Mouse (Mus musculus): ENCODE results near the gene Slc5a5. TPM values are rescaled to one million over a fixed set of nuclear protein-coding genes. Genes with fewer than 3 reads are reported as not detected.

Gene Slc5a5
- polyA plus RNA-seq, 1 experiment = 1.5 TPM

- H3K4me1 ChIP-seq (ENCODE audit: control insufficient read depth, insufficient read depth, low read length) = peaks cover 17% of the 10 kb centered on the region
- H3K27ac ChIP-seq (ENCODE audit: control insufficient read depth, insufficient read depth, low read depth, low read length) = peak within 1 kb of the TSS; percentile 97
- H3K36me3 ChIP-seq (ENCODE audit: control insufficient read depth, insufficient read depth, low read length) = no peaks in the 10 kb centered on the region
- no peaks in the 10 kb centered on the region for H3K27me3 ChIP-seq (ENCODE audit: control insufficient read depth, insufficient read depth, low read length)
- TF ChIP-seq CTCF (IDR thresholded peaks at IDR 0.05; ENCODE audit: control insufficient read depth, insufficient read depth, insufficient replicate concordance, low read depth, low read length) (no peak), POLR2A (IDR thresholded peaks at IDR 0.05; ENCODE audit: control insufficient read depth, low read depth, low read length) (peak; percentile 98)
- H3K4me3 ChIP-seq (ENCODE audit: control insufficient read depth, low read depth, low read length) = peak within 1 kb of the TSS; percentile 96
Observed at GRCm38 (mm10) chr8:70839408-70840351, 52.9 kb downstream of the Slc5a5 start, which contains the start of gene Arrdc2. Gene Arrdc2, minus strand, starts transcription at chr8:70839720.

GRCm38 (mm10) chr8:70838654-70839407 is 53.7 kb downstream of the Slc5a5 start:
- no peak for TF ChIP-seq CTCF (IDR thresholded peaks at IDR 0.05; ENCODE audit: control insufficient read depth, insufficient read depth, insufficient replicate concordance, low read depth, low read length)
- TF ChIP-seq POLR2A (IDR thresholded peaks at IDR 0.05; ENCODE audit: control insufficient read depth, low read depth, low read length) = no peak
- Histone ChIP-seq H3K36me3 (ENCODE audit: control insufficient read depth, insufficient read depth, low read length) (no peaks in the 10 kb centered on the region), H3K4me3 (ENCODE audit: control insufficient read depth, low read depth, low read length) (peak overlapping the region; percentile 96), H3K4me1 (ENCODE audit: control insufficient read depth, insufficient read depth, low read length) (peaks cover 17% of the 10 kb centered on the region), H3K27ac (ENCODE audit: control insufficient read depth, insufficient read depth, low read depth, low read length) (peak overlapping the region; percentile 97), H3K27me3 (ENCODE audit: control insufficient read depth, insufficient read depth, low read length) (no peaks in the 10 kb centered on the region)

GRCm38 (mm10) chr8:70836666-70837065 is 55.9 kb downstream of the Slc5a5 start:
- peaks cover 17% of the 10 kb centered on the region for H3K4me1 ChIP-seq (ENCODE audit: control insufficient read depth, insufficient read depth, low read length)
- no peak for TF ChIP-seq CTCF (IDR thresholded peaks at IDR 0.05; ENCODE audit: control insufficient read depth, insufficient read depth, insufficient replicate concordance, low read depth, low read length)
- TF ChIP-seq POLR2A (IDR thresholded peaks at IDR 0.05; ENCODE audit: control insufficient read depth, low read depth, low read length) = no peak
- H3K36me3 ChIP-seq (ENCODE audit: control insufficient read depth, insufficient read depth, low read length) = no peaks in the 10 kb centered on the region
- H3K27ac ChIP-seq (ENCODE audit: control insufficient read depth, insufficient read depth, low read depth, low read length) = no peak overlapping the region
- H3K4me3 ChIP-seq (ENCODE audit: control insufficient read depth, low read depth, low read length) = no peak overlapping the region
- no peaks in the 10 kb centered on the region for H3K27me3 ChIP-seq (ENCODE audit: control insufficient read depth, insufficient read depth, low read length)

GRCm38 (mm10) chr8:70834071-70834470 is 58.5 kb downstream of the Slc5a5 start:
- no peak overlapping the region for H3K27ac ChIP-seq (ENCODE audit: control insufficient read depth, insufficient read depth, low read depth, low read length)
- H3K4me1 ChIP-seq (ENCODE audit: control insufficient read depth, insufficient read depth, low read length) = peaks cover 7% of the 10 kb centered on the region
- H3K27me3 ChIP-seq (ENCODE audit: control insufficient read depth, insufficient read depth, low read length) = no peaks in the 10 kb centered on the region

GRCm38 (mm10) chr8:70833520-70833919 is 59.0 kb downstream of the Slc5a5 start:
- H3K4me1 ChIP-seq (ENCODE audit: control insufficient read depth, insufficient read depth, low read length) = peaks cover 2% of the 10 kb centered on the region
- H3K27ac ChIP-seq (ENCODE audit: control insufficient read depth, insufficient read depth, low read depth, low read length) = no peak overlapping the region
- no peak for TF ChIP-seq CTCF (IDR thresholded peaks at IDR 0.05; ENCODE audit: control insufficient read depth, insufficient read depth, insufficient replicate concordance, low read depth, low read length)
- TF ChIP-seq POLR2A (IDR thresholded peaks at IDR 0.05; ENCODE audit: control insufficient read depth, low read depth, low read length) = no peak
- H3K4me3 ChIP-seq (ENCODE audit: control insufficient read depth, low read depth, low read length) = no peak overlapping the region
- no peaks in the 10 kb centered on the region for H3K27me3 ChIP-seq (ENCODE audit: control insufficient read depth, insufficient read depth, low read length)
- no peaks in the 10 kb centered on the region for H3K36me3 ChIP-seq (ENCODE audit: control insufficient read depth, insufficient read depth, low read length)

More at GRCm38 (mm10) chr8:70834071-70834470, 58.5 kb downstream of the Slc5a5 start:
- peak overlapping the region; percentile 54 for H3K4me3 ChIP-seq (ENCODE audit: control insufficient read depth, low read depth, low read length)
- H3K36me3 ChIP-seq (ENCODE audit: control insufficient read depth, insufficient read depth, low read length) = no peaks in the 10 kb centered on the region
- TF ChIP-seq CTCF (IDR thresholded peaks at IDR 0.05; ENCODE audit: control insufficient read depth, insufficient read depth, insufficient replicate concordance, low read depth, low read length) (no peak), POLR2A (IDR thresholded peaks at IDR 0.05; ENCODE audit: control insufficient read depth, low read depth, low read length) (no peak)

- H3K27ac ChIP-seq (ENCODE audit: control insufficient read depth, insufficient read depth, low read depth, low read length) = peak overlapping the region; percentile 3; the same call in 1 of the 2 replicates
- TF ChIP-seq CTCF (IDR thresholded peaks at IDR 0.05; ENCODE audit: control insufficient read depth, insufficient read depth, insufficient replicate concordance, low read depth, low read length) = no peak
- no peak for TF ChIP-seq POLR2A (IDR thresholded peaks at IDR 0.05; ENCODE audit: control insufficient read depth, low read depth, low read length)
- H3K27me3 ChIP-seq (ENCODE audit: control insufficient read depth, insufficient read depth, low read length) = no peaks in the 10 kb centered on the region
- no peaks in the 10 kb centered on the region; the same call in 1 of the 2 replicates for H3K4me1 ChIP-seq (ENCODE audit: control insufficient read depth, insufficient read depth, low read length)
- H3K4me3 ChIP-seq (ENCODE audit: control insufficient read depth, low read depth, low read length) = no peak overlapping the region
- no peaks in the 10 kb centered on the region for H3K36me3 ChIP-seq (ENCODE audit: control insufficient read depth, insufficient read depth, low read length)
Observed at GRCm38 (mm10) chr8:70833018-70833482, 59.5 kb downstream of the Slc5a5 start.

Other genes starting within 250 kb of the Slc5a5 start
- 3.7 and 4.9 TPM in 2 replicates for gene Pgpep1, start 232.4 kb downstream of the Slc5a5 start, polyA plus RNA-seq (2012; rRNA removed)
- 148 and 168 TPM in 2 replicates for gene Lsm4, start 219.5 kb downstream of the Slc5a5 start, polyA plus RNA-seq (2012; rRNA removed)
- 79.2 and 105 TPM in 2 replicates for gene Jund, start 193.8 kb downstream of the Slc5a5 start, polyA plus RNA-seq (2012; rRNA removed)
- gene Iqcn, start 189.3 kb downstream of the Slc5a5 start, polyA plus RNA-seq (2012; rRNA removed) = 286 and 302 TPM in 2 replicates
- 0.86 and 0.91 TPM in 2 replicates for gene Gm3336, start 174.2 kb downstream of the Slc5a5 start, polyA plus RNA-seq (2012; rRNA removed)
- 1.1 TPM in 2 replicates for gene Pde4c, start 169.0 kb downstream of the Slc5a5 start, polyA plus RNA-seq (2012; rRNA removed)
- 7.9 and 8.2 TPM in 2 replicates for gene Rab3a, start 138.1 kb downstream of the Slc5a5 start, polyA plus RNA-seq (2012; rRNA removed)
- gene Mpv17l2, start 131.8 kb downstream of the Slc5a5 start, polyA plus RNA-seq (2012; rRNA removed) = 13.5 and 14.4 TPM in 2 replicates
- gene Pik3r2, start 116.0 kb downstream of the Slc5a5 start, polyA plus RNA-seq (2012; rRNA removed) = 25.1 and 30.8 TPM in 2 replicates
- gene Mast3, start 87.7 kb downstream of the Slc5a5 start, polyA plus RNA-seq (2012; rRNA removed) = 11.0 and 13.1 TPM in 2 replicates
- gene Il12rb1, start 84.3 kb downstream of the Slc5a5 start, polyA plus RNA-seq (2012; rRNA removed) = 0.25 and 0.40 TPM in 2 replicates
- gene Arrdc2, start 53.0 kb downstream of the Slc5a5 start, polyA plus RNA-seq (2012; rRNA removed) = 17.1 and 19.4 TPM in 2 replicates
- gene Kcnn1, start 29.5 kb downstream of the Slc5a5 start, polyA plus RNA-seq (2012; rRNA removed) = 0.72 and 1.5 TPM in 2 replicates
- 51.3 and 65.9 TPM in 2 replicates for gene Ccdc124, start 18.8 kb downstream of the Slc5a5 start, polyA plus RNA-seq (2012; rRNA removed)
- gene Rpl18a, start 4.7 kb upstream of the Slc5a5 start, polyA plus RNA-seq (2012; rRNA removed) = 1,162 and 1,446 TPM in 2 replicates
- 18.3 and 18.5 TPM in 2 replicates for gene Map1s, start 13.2 kb upstream of the Slc5a5 start, polyA plus RNA-seq (2012; rRNA removed)